Mouse (Mus musculus) bone marrow, adult 2 months (tissue): ENCODE results near the gene Rab3a. TPM values are rescaled to one million over a fixed set of nuclear protein-coding genes. Genes with fewer than 3 reads are reported as not detected.

Experiments used
- H3K27ac ChIP-seq: fragments of 200-500 bp; 2 replicates; pipeline ENCODE4 v1.5.1; 2012; ENCODE audit warnings: low read depth, mild to moderate bottlenecking, control low read depth, inconsistent platforms, low read length; ENCODE audit not compliant: control insufficient read depth, poor library complexity, insufficient read depth
- H3K4me1 ChIP-seq: fragments of 200-500 bp; 2 replicates; pipeline ENCODE4 v1.6.1; 2011; ENCODE audit warnings: low read length; ENCODE audit not compliant: control insufficient read depth, insufficient read depth
- H3K4me3 ChIP-seq: fragments of 200-500 bp; replicated peaks from 2 replicates; pipeline ENCODE3; 2011; ENCODE audit warnings: mild to moderate bottlenecking, low read depth, low read length, control low read depth; ENCODE audit not compliant: control insufficient read depth
- CTCF ChIP-seq: fragments of 200-500 bp; IDR thresholded peaks from 2 replicates; pipeline ENCODE4 v1.5.1; 2011; ENCODE audit warnings: low read length, control low read depth; ENCODE audit not compliant: control insufficient read depth, insufficient read depth
- POLR2A ChIP-seq: fragments of 200-500 bp; IDR thresholded peaks from 2 replicates; pipeline ENCODE4 v1.6.1; 2011; ENCODE audit warnings: low read depth, mild to moderate bottlenecking, control low read depth, low read length, borderline replicate concordance; ENCODE audit not compliant: control insufficient read depth
- WGBS: fragments of 180-500 bp; shearing (Covaris S2); methylation state at CpG from one replicate; pipeline ENCODE4 v1.1.7; 2018; 5-methylcytosine and 5-hydroxymethylcytosine counted together
- polyA plus RNA-seq: library from polyadenylated mRNA; stranded (reverse); fragments of >200 nt; gene quantifications from 2 replicates; pipeline ENCODE4 v1.2.4, GENCODE M21; 2011; ENCODE audit warnings: low replicate concordance; ENCODE audit not compliant: missing spikeins, insufficient read depth, insufficient read length

Gene Rab3a
- polyA plus RNA-seq, 1 experiment = 13.3 TPM

GRCm38 (mm10) chr8:70753151-70753550 lies 1.3 kb upstream of the Rab3a start:
- H3K4me3 ChIP-seq = peak overlapping the region; percentile 8
- TF ChIP-seq POLR2A = peak; percentile 18; the same call in 1 of the 2 replicates
- no peak for TF ChIP-seq CTCF
- peaks cover 4% of the 10 kb centered on the region; the same call in 1 of the 2 replicates for H3K4me1 ChIP-seq
- peak overlapping the region; percentile 69 for H3K27ac ChIP-seq
- 5% methylated on average over 21 of the region's 21 CpGs for WGBS

- Histone ChIP-seq H3K4me3 (peak overlapping the region; percentile 78), H3K27ac (0 out of 2 replicates have a peak overlapping the region, but pooled peaks have one; percentile 1), H3K4me1 (peaks cover 7% of the 10 kb centered on the region)
- TF ChIP-seq CTCF (no peak), POLR2A (peak; percentile 22; the same call in 1 of the 2 replicates)
- 10% methylated on average over 50 of the region's 50 CpGs for WGBS
Measured at GRCm38 (mm10) chr8:70754871-70755660, 587 bp downstream of the Rab3a start.

GRCm38 (mm10) chr8:70755661-70756475 lies 1.4 kb downstream of the Rab3a start:
- Histone ChIP-seq H3K4me1 (peaks cover 7% of the 10 kb centered on the region), H3K4me3 (peak overlapping the region; percentile 2), H3K27ac (no peak overlapping the region)
- no peak for TF ChIP-seq POLR2A
- TF ChIP-seq CTCF = no peak
- 83% methylated on average over 24 of the region's 24 CpGs for WGBS

GRCm38 (mm10) chr8:70756476-70757040 lies 2.1 kb downstream of the Rab3a start:
- H3K4me3 ChIP-seq = no peak overlapping the region
- peaks cover 7% of the 10 kb centered on the region for H3K4me1 ChIP-seq
- 94% methylated on average over 6 of the region's 6 CpGs for WGBS

GRCm38 (mm10) chr8:70757523-70758307 lies 3.2 kb downstream of the Rab3a start:
- H3K4me1 ChIP-seq = peaks cover 7% of the 10 kb centered on the region
- H3K4me3 ChIP-seq = no peak overlapping the region
- no peak overlapping the region for H3K27ac ChIP-seq
- no peak for TF ChIP-seq POLR2A
- TF ChIP-seq CTCF = peak; percentile 70
- WGBS = 85% methylated on average over 22 of the region's 22 CpGs

More at GRCm38 (mm10) chr8:70756476-70757040, 2.1 kb downstream of the Rab3a start:
- TF ChIP-seq POLR2A (no peak), CTCF (no peak)
- H3K27ac ChIP-seq = no peak overlapping the region

- WGBS = 90% methylated on average over 7 of the region's 7 CpGs
- TF ChIP-seq CTCF (no peak), POLR2A (no peak)
- Histone ChIP-seq H3K4me1 (peaks cover 7% of the 10 kb centered on the region), H3K4me3 (no peak overlapping the region), H3K27ac (no peak overlapping the region)
Measured at GRCm38 (mm10) chr8:70758308-70758615, 3.8 kb downstream of the Rab3a start.

- Histone ChIP-seq H3K4me1 (peaks cover 8% of the 10 kb centered on the region), H3K4me3 (no peak overlapping the region), H3K27ac (no peak overlapping the region)
- TF ChIP-seq POLR2A (no peak), CTCF (no peak)
- WGBS = 76% methylated on average over 19 of the region's 19 CpGs
Measured at GRCm38 (mm10) chr8:70758616-70759561, 4.4 kb downstream of the Rab3a start.
